Mouse (Mus musculus): Measurements from ENCODE around the gene Col24a1. TPM values are rescaled to one million over a fixed set of nuclear protein-coding genes. Genes with fewer than 3 reads are reported as not detected.

Gene Col24a1
- polyA plus RNA-seq, 1 experiment from 2014 or later = 0.39 TPM

- H3K4me3 ChIP-seq = no peak overlapping the region
- H3K27me3 ChIP-seq (ENCODE audit: insufficient read depth, poor library complexity, severe bottlenecking) = no peaks in the 10 kb centered on the region
- H3K27ac ChIP-seq = no peak overlapping the region
- DNase-seq (ENCODE audit: low spot score) = no peak
- WGBS = 87% methylated on average over 5 of the region's 5 CpGs
- H3K4me1 ChIP-seq (replicated peaks) = no peaks in the 10 kb centered on the region
- H3K9me3 ChIP-seq = no peaks in the 10 kb centered on the region
- no peaks in the 10 kb centered on the region for H3K36me3 ChIP-seq
Measured at GRCm38 (mm10) chr3:145305311-145305710, 13.0 kb downstream of the Col24a1 start.

- Histone ChIP-seq H3K36me3 (no peaks in the 10 kb centered on the region), H3K4me1 (replicated peaks) (no peaks in the 10 kb centered on the region), H3K9me3 (no peaks in the 10 kb centered on the region), H3K4me3 (no peak overlapping the region), H3K27me3 (ENCODE audit: insufficient read depth, poor library complexity, severe bottlenecking) (no peaks in the 10 kb centered on the region), H3K27ac (no peak overlapping the region)
- WGBS = 87% methylated on average over 3 of the region's 3 CpGs
- no peak for DNase-seq (ENCODE audit: low spot score)
Measured at GRCm38 (mm10) chr3:145307209-145307608, 14.9 kb downstream of the Col24a1 start.

DNA sequence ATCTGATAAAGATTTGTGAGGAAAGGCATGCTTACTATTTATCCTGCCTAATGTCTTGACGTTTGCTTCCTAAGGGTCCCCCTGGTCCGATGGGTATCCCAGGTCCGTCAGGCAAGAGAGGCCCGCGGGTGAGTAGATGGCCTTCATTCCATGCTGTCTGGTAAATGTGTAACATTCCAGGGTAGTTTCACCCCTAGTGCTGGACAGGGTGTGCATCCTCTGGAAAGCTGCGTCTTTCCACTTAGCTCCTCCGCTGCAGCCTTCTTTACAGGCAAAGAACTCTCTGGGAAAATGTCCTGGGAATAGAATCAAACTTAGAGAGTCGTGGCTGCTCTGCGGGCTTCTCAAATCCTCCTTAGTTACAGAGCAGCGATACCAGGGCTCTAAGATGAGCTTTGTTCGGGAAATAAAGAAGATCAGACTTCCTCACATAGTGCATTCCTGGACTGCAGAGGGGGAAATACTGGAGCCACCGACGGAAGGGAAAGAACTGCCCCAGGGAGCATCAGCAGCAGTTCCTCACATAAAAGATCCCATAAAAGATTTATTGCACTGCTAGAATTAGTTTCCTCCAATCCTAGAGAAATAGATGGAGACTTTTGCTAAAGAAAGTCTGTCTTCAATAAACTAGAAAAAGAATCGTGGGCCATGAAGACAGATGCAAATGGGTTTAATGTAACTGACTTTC, 28.5 kb downstream of the Col24a1 start:
- no peak overlapping the region for H3K4me3 ChIP-seq
- no peaks in the 10 kb centered on the region for H3K27me3 ChIP-seq (ENCODE audit: insufficient read depth, poor library complexity, severe bottlenecking)
- no peaks in the 10 kb centered on the region for H3K4me1 ChIP-seq (replicated peaks)
- H3K27ac ChIP-seq = no peak overlapping the region
- H3K36me3 ChIP-seq = no peaks in the 10 kb centered on the region
- no peak for DNase-seq (ENCODE audit: low spot score)
- WGBS = 82% methylated on average over 14 of the region's 14 CpGs
- H3K9me3 ChIP-seq = no peaks in the 10 kb centered on the region

GRCm38 (mm10) chr3:145325402-145325801, 33.1 kb downstream of the Col24a1 start:
- Histone ChIP-seq H3K27me3 (ENCODE audit: insufficient read depth, poor library complexity, severe bottlenecking) (no peaks in the 10 kb centered on the region), H3K27ac (no peak overlapping the region), H3K36me3 (no peaks in the 10 kb centered on the region), H3K4me1 (replicated peaks) (no peaks in the 10 kb centered on the region), H3K4me3 (no peak overlapping the region), H3K9me3 (no peaks in the 10 kb centered on the region)
- 88% methylated on average over 3 of the region's 3 CpGs for WGBS
- DNase-seq (ENCODE audit: low spot score) = no peak

DNA sequence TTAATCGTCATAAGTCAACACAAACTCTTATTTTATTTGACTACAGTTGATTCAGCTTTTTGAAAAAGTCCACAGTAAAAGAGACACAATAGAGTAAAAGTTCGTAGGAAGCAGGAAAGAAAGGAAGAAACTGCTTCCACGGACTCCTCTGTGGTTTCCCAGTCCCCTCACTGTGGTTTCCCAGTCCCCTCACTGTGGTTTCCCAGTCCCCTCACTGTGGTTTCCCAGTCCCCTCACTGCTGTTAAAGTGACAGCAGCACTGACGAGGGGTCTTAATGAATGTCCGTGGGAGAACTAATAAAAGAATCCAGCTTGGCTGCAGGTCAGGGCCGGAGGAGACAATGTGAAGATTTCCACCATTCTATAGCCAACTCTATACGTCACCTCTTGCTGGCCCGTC, 39.4 kb downstream of the Col24a1 start:
- 77% methylated on average over 8 of the region's 8 CpGs for WGBS
- H3K4me1 ChIP-seq (replicated peaks) = no peaks in the 10 kb centered on the region

DNA sequence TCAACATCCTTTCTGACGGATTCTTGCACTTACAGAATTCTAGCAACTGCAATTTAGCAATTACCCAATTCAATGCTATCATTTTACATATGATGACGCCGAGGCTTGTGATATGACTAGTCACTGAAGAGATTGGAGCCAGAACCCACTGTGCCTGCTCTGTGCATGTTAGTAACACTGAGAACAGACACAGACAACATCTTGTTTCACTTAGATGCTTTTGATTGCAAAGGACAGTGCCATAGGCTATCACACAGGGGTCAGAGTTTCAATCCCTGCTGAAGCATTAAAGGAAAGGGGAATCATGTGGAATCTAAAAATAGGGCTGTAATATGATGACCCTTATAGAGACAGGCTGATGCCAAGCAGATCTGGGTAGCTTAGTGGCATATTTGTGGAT, 41.8 kb downstream of the Col24a1 start:
- no peaks in the 10 kb centered on the region for H3K4me1 ChIP-seq (replicated peaks)
- H3K27me3 ChIP-seq (ENCODE audit: insufficient read depth, poor library complexity, severe bottlenecking) = no peaks in the 10 kb centered on the region
- no peak overlapping the region for H3K4me3 ChIP-seq
- no peaks in the 10 kb centered on the region for H3K36me3 ChIP-seq
- H3K9me3 ChIP-seq = no peaks in the 10 kb centered on the region
- WGBS = 84% methylated on average over 3 of the region's 3 CpGs
- no peak overlapping the region for H3K27ac ChIP-seq
- no peak for DNase-seq (ENCODE audit: low spot score)

More for the DNA sequence above, 39.4 kb downstream of the Col24a1 start:
- Histone ChIP-seq H3K36me3 (no peaks in the 10 kb centered on the region), H3K9me3 (no peaks in the 10 kb centered on the region), H3K4me3 (no peak overlapping the region), H3K27me3 (ENCODE audit: insufficient read depth, poor library complexity, severe bottlenecking) (no peaks in the 10 kb centered on the region), H3K27ac (no peak overlapping the region)
- DNase-seq (ENCODE audit: low spot score) = no peak

- no peaks in the 10 kb centered on the region for H3K4me1 ChIP-seq (replicated peaks)
- WGBS = 87% methylated on average over 2 of the region's 2 CpGs
Measured at GRCm38 (mm10) chr3:145337161-145337560, 44.9 kb downstream of the Col24a1 start.

DNA sequence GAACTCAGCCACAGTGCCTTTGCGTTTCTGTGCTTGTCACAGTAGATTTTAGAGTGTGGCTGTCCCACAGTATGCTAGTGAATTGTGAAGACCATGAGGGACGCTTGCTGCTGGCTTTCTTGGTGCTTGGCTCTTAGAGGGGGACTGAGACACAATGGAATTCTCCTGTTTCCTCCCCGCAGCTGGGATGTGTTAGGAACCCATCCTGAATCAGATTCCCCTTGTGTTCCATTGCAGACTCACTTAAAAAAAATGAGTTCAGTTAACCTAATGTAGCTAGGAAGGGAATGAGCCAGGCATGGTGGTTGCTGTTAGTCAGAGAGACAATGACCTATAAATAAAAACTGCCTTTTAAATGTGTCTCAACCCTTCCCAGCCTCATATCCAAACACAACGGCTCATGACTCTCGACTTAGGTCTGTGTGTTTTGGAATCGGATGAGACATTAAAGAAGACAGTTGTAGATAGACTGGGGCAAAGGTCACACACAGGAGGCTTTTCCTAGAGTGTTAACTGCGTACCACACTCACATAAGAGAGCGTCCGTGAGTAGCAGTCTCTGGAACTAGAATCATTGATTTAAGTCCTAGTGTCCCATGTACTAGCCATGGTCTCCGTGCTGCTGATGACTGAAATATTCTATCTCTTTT, 47.7 kb downstream of the Col24a1 start:
- H3K27me3 ChIP-seq (ENCODE audit: insufficient read depth, poor library complexity, severe bottlenecking) = no peaks in the 10 kb centered on the region
- H3K4me3 ChIP-seq = no peak overlapping the region
- WGBS = 83% methylated on average over 10 of the region's 10 CpGs
- no peaks in the 10 kb centered on the region for H3K4me1 ChIP-seq (replicated peaks)
- H3K27ac ChIP-seq = no peak overlapping the region
- DNase-seq (ENCODE audit: low spot score) = no peak
- no peaks in the 10 kb centered on the region for H3K36me3 ChIP-seq
- no peaks in the 10 kb centered on the region for H3K9me3 ChIP-seq

More at GRCm38 (mm10) chr3:145337161-145337560, 44.9 kb downstream of the Col24a1 start:
- H3K4me3 ChIP-seq = no peak overlapping the region
- no peaks in the 10 kb centered on the region for H3K27me3 ChIP-seq (ENCODE audit: insufficient read depth, poor library complexity, severe bottlenecking)
- no peaks in the 10 kb centered on the region for H3K9me3 ChIP-seq
- H3K36me3 ChIP-seq = no peaks in the 10 kb centered on the region
- H3K27ac ChIP-seq = no peak overlapping the region
- DNase-seq (ENCODE audit: low spot score) = no peak

DNA sequence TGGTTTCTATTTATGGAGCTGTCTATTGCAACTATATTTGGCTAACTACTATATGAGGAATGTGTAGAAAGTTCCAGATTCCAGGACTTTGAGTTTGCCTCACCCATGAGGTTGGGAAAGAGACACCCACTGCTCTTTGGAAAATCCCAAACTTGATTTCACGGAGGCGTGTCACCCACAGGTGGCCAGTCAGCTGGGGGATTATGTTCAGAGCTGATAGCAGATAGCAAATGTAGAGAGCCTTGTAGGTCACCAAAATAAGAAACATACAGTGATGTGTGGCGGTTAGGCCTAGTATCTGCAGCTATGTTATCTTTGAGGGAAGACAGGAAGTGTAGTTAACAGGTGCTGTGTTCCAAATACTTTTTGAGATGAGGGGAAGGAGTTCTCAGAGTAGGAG, 56.4 kb downstream of the Col24a1 start:
- Histone ChIP-seq H3K27me3 (ENCODE audit: insufficient read depth, poor library complexity, severe bottlenecking) (no peaks in the 10 kb centered on the region), H3K4me1 (replicated peaks) (no peaks in the 10 kb centered on the region), H3K4me3 (no peak overlapping the region), H3K36me3 (no peaks in the 10 kb centered on the region), H3K9me3 (no peaks in the 10 kb centered on the region), H3K27ac (no peak overlapping the region)
- DNase-seq (ENCODE audit: low spot score) = no peak
- WGBS = 93% methylated on average over 3 of the region's 3 CpGs

GRCm38 (mm10) chr3:145353951-145354350, 61.7 kb downstream of the Col24a1 start:
- H3K27ac ChIP-seq = no peak overlapping the region
- H3K4me1 ChIP-seq (replicated peaks) = no peaks in the 10 kb centered on the region
- H3K27me3 ChIP-seq (ENCODE audit: insufficient read depth, poor library complexity, severe bottlenecking) = no peaks in the 10 kb centered on the region
- no peak overlapping the region for H3K4me3 ChIP-seq
- no peak for DNase-seq (ENCODE audit: low spot score)
- no peaks in the 10 kb centered on the region for H3K36me3 ChIP-seq
- 91% methylated on average over 3 of the region's 3 CpGs for WGBS
- H3K9me3 ChIP-seq = no peaks in the 10 kb centered on the region

DNA sequence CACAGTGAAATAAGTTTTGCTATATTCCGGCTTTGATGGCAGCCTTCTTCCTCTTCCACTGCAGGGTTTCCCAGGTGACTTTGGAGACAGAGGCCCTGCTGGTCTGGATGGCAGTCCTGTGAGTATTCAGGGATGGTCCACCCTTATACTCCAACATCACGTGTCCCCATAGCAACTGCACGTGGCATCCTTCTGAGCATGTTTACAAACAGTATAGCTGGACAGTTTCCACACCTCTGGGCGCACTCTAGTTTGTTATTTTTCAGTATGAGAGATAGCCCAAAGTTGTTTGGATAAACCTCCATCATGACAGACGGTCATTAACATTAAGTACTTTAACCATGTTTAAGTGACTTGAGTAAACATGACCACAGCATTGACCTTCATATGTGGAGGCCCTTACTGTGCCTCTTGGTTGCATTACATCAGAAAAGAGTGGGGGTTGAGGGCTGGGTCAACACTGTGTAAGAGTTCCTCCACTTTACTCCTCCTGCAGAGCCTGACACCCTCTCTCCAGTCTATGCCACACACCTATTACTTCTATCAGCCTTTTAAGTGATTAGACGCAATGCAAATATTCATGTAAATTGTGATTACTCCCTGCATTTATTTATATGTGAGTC, 64.7 kb downstream of the Col24a1 start:
- no peaks in the 10 kb centered on the region for H3K4me1 ChIP-seq (replicated peaks)
- 89% methylated on average over 6 of the region's 6 CpGs for WGBS

DNA sequence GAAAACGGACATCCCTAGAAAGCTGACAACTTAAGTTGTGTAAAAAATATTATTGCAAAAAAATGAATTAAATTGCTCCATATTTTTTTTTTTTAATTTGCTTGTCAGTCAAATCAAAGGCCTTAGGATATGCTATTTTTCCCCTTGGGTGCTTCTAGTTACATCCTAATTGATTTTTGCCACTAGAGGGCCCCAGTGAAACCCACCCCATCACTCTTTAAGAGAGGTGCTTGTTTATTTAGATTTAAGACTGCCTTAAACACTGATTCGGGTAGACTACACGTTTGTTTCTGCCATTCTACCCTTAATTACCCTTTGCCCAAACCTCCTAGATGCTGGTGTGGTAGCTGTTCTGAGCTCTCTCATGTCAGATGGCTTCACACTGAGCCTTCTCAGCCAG, 73.0 kb downstream of the Col24a1 start:
- no peaks in the 10 kb centered on the region for H3K27me3 ChIP-seq (ENCODE audit: insufficient read depth, poor library complexity, severe bottlenecking)
- H3K4me3 ChIP-seq = no peak overlapping the region
- DNase-seq (ENCODE audit: low spot score) = no peak
- no peak overlapping the region for H3K27ac ChIP-seq
- H3K36me3 ChIP-seq = no peaks in the 10 kb centered on the region
- no peaks in the 10 kb centered on the region for H3K9me3 ChIP-seq
- WGBS = 48% methylated on average over 3 of the region's 3 CpGs
- no peaks in the 10 kb centered on the region for H3K4me1 ChIP-seq (replicated peaks)

More for the DNA sequence above, 64.7 kb downstream of the Col24a1 start:
- Histone ChIP-seq H3K27ac (no peak overlapping the region), H3K4me3 (no peak overlapping the region), H3K27me3 (ENCODE audit: insufficient read depth, poor library complexity, severe bottlenecking) (no peaks in the 10 kb centered on the region), H3K36me3 (no peaks in the 10 kb centered on the region), H3K9me3 (no peaks in the 10 kb centered on the region)
- DNase-seq (ENCODE audit: low spot score) = no peak

DNA sequence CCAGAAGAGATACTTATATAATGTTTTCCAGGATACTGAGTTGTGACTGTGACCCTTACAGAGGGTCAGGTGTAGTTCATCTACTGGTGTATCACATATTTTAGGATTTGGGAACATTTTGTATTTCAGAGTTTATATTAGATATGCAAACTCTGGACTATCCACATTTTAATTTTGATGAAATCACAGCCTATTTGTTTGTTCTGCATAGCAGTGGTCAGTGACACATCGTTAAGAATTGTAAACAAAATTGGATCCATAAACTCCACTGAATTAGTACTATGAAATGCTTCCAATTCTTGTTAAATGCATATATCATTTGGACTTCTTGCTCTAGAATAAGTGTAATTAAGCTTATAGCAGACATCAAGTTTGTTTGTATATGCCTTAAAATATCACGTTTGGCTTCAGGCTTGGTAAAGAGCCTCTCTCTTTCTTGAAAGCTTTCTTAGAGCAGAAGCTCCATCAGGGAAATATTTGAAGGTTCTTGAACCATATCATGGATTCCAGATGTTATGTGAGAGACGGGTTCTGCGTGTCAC, 75.0 kb downstream of the Col24a1 start:
- WGBS = 80% methylated on average over 4 of the region's 4 CpGs
- DNase-seq (ENCODE audit: low spot score) = no peak
- no peaks in the 10 kb centered on the region for H3K27me3 ChIP-seq (ENCODE audit: insufficient read depth, poor library complexity, severe bottlenecking)

More for the DNA sequence above, 75.0 kb downstream of the Col24a1 start:
- Histone ChIP-seq H3K4me1 (replicated peaks) (no peaks in the 10 kb centered on the region), H3K36me3 (no peaks in the 10 kb centered on the region), H3K9me3 (no peaks in the 10 kb centered on the region), H3K4me3 (no peak overlapping the region), H3K27ac (no peak overlapping the region)
